Mouse (Mus musculus): ENCODE measurements around the gene Pcmtd2. TPM values are rescaled to one million over a fixed set of nuclear protein-coding genes. Genes with fewer than 3 reads are reported as not detected.

Gene Pcmtd2
- polyA plus RNA-seq, 1 experiment from 2014 or later, result 30.2 TPM

Other genes with a start within 250 kb of the Pcmtd2 start
- gene Prpf6, start 246.0 kb upstream of the Pcmtd2 start, polyA plus RNA-seq (2015; fragmentation: Nextera tagmentation; extraction: Ambion mirVana), result 47.4 and 47.6 TPM in 2 replicates
- 22.8 and 26.0 TPM in 2 replicates for gene Zfp512b, start 245.1 kb upstream of the Pcmtd2 start, polyA plus RNA-seq (2015; fragmentation: Nextera tagmentation; extraction: Ambion mirVana)
- 11.2 and 12.4 TPM in 2 replicates for gene Samd10, start 238.6 kb upstream of the Pcmtd2 start, polyA plus RNA-seq (2015; fragmentation: Nextera tagmentation; extraction: Ambion mirVana)
- gene Gm29797, start 180.8 kb upstream of the Pcmtd2 start, polyA plus RNA-seq (2015; fragmentation: Nextera tagmentation; extraction: Ambion mirVana), result not detected in 2 replicates
- 53.6 and 55.9 TPM in 2 replicates for gene Sox18, start 166.2 kb upstream of the Pcmtd2 start, polyA plus RNA-seq (2015; fragmentation: Nextera tagmentation; extraction: Ambion mirVana)
- 17.6 and 19.6 TPM in 2 replicates for gene Tcea2, start 157.5 kb upstream of the Pcmtd2 start, polyA plus RNA-seq (2015; fragmentation: Nextera tagmentation; extraction: Ambion mirVana)
- gene Rgs19, start 143.9 kb upstream of the Pcmtd2 start, polyA plus RNA-seq (2015; fragmentation: Nextera tagmentation; extraction: Ambion mirVana), result 34.5 and 40.2 TPM in 2 replicates
- gene Lkaaear1, start 139.4 kb upstream of the Pcmtd2 start, polyA plus RNA-seq (2015; fragmentation: Nextera tagmentation; extraction: Ambion mirVana), result not detected in 2 replicates
- 1.2 and 1.3 TPM in 2 replicates for gene Oprl1, start 122.8 kb upstream of the Pcmtd2 start, polyA plus RNA-seq (2015; fragmentation: Nextera tagmentation; extraction: Ambion mirVana)
- gene Myt1, start 74.5 kb upstream of the Pcmtd2 start, polyA plus RNA-seq (2015; fragmentation: Nextera tagmentation; extraction: Ambion mirVana), result 0.06 and 0.08 TPM in 2 replicates
- gene Polr3k, start 26.5 kb downstream of the Pcmtd2 start, polyA plus RNA-seq (2015; fragmentation: Nextera tagmentation; extraction: Ambion mirVana), result 41.8 and 44.9 TPM in 2 replicates
- gene Gm14496, start 153.3 kb downstream of the Pcmtd2 start, polyA plus RNA-seq (2015; fragmentation: Nextera tagmentation; extraction: Ambion mirVana), result not detected in 2 replicates